Mouse (Mus musculus) E14TG2a.4 (cell line): ENCODE measurements around the gene Magi2.

Experiments
- H3K27me3 ChIP-seq: 2 replicates; pipeline ENCODE4 v1.6.1; 2014; ENCODE audit warnings: low read length, control low read depth; ENCODE audit not compliant: insufficient read depth
- H3K36me3 ChIP-seq: 2 replicates; pipeline ENCODE4 v1.6.1; 2014; ENCODE audit warnings: low read length, control low read depth; ENCODE audit not compliant: insufficient read depth
- H3K4me1 ChIP-seq: replicated peaks from 2 replicates; pipeline ENCODE4 v1.6.1; 2014; ENCODE audit warnings: low read depth, low read length, control low read depth
- H3K4me3 ChIP-seq: replicated peaks from 2 replicates; pipeline ENCODE4 v1.5.1; 2014; ENCODE audit warnings: mild to moderate bottlenecking, low read length
- H3K9me3 ChIP-seq: 2 replicates; pipeline ENCODE4 v1.6.1; 2014; ENCODE audit warnings: low read length, control low read depth
- CTCF ChIP-seq: conservative IDR thresholded peaks from 2 replicates; pipeline ENCODE4 v1.5.1; 2014; ENCODE audit warnings: low read length
- NANOG ChIP-seq: IDR thresholded peaks from 2 replicates; pipeline ENCODE4 v1.6.1; 2014; ENCODE audit warnings: borderline replicate concordance, low read length, mixed read lengths
- POU5F1 ChIP-seq: IDR thresholded peaks from 2 replicates; pipeline ENCODE4 v1.6.1; 2014; ENCODE audit warnings: low read length, borderline replicate concordance

Gene Magi2

GRCm38 (mm10) chr5:19246426-19246825 is 19.6 kb downstream of the Magi2 start:
- Histone ChIP-seq H3K4me1 (no peaks in the 10 kb centered on the region), H3K27me3 (no peaks in the 10 kb centered on the region), H3K9me3 (no peaks in the 10 kb centered on the region), H3K4me3 (no peak overlapping the region), H3K36me3 (no peaks in the 10 kb centered on the region)
- TF ChIP-seq NANOG (no peak), CTCF (no peak), POU5F1 (no peak)

- Histone ChIP-seq H3K4me1 (no peaks in the 10 kb centered on the region), H3K27me3 (no peaks in the 10 kb centered on the region), H3K9me3 (no peaks in the 10 kb centered on the region), H3K4me3 (no peak overlapping the region), H3K36me3 (no peaks in the 10 kb centered on the region)
- TF ChIP-seq NANOG (no peak), POU5F1 (no peak), CTCF (no peak)
These were observed 20.4 kb downstream of the Magi2 start for GRCm38 (mm10) chr5:19247266-19247665.

- no peak overlapping the region for H3K4me3 ChIP-seq
- H3K4me1 ChIP-seq: peaks cover 14% of the 10 kb centered on the region
- H3K9me3 ChIP-seq: no peaks in the 10 kb centered on the region
- TF ChIP-seq POU5F1 (no peak), NANOG (no peak), CTCF (no peak)
- H3K36me3 ChIP-seq: no peaks in the 10 kb centered on the region
- no peaks in the 10 kb centered on the region for H3K27me3 ChIP-seq
These were observed 36.0 kb downstream of the Magi2 start for GRCm38 (mm10) chr5:19262816-19263215.

- TF ChIP-seq NANOG: no peak
- TF ChIP-seq POU5F1: no peak
- peak; percentile 95 for TF ChIP-seq CTCF
These were observed 37.8 kb downstream of the Magi2 start for GRCm38 (mm10) chr5:19264627-19265026.

GRCm38 (mm10) chr5:19292581-19292980 is 65.7 kb downstream of the Magi2 start:
- no peak overlapping the region for H3K4me3 ChIP-seq
- no peaks in the 10 kb centered on the region for H3K27me3 ChIP-seq
- H3K9me3 ChIP-seq: no peaks in the 10 kb centered on the region
- H3K4me1 ChIP-seq: no peaks in the 10 kb centered on the region
- TF ChIP-seq POU5F1 (no peak), CTCF (no peak), NANOG (no peak)
- no peaks in the 10 kb centered on the region for H3K36me3 ChIP-seq

More at GRCm38 (mm10) chr5:19264627-19265026, 37.8 kb downstream of the Magi2 start:
- Histone ChIP-seq H3K27me3 (no peaks in the 10 kb centered on the region), H3K4me1 (peaks cover 11% of the 10 kb centered on the region), H3K4me3 (no peak overlapping the region), H3K36me3 (no peaks in the 10 kb centered on the region), H3K9me3 (no peaks in the 10 kb centered on the region)

- Histone ChIP-seq H3K9me3 (no peaks in the 10 kb centered on the region), H3K4me1 (no peaks in the 10 kb centered on the region), H3K4me3 (no peak overlapping the region), H3K27me3 (no peaks in the 10 kb centered on the region), H3K36me3 (no peaks in the 10 kb centered on the region)
- no peak for TF ChIP-seq NANOG
- TF ChIP-seq POU5F1: no peak
These were observed 79.8 kb downstream of the Magi2 start for GRCm38 (mm10) chr5:19306656-19307055.

GRCm38 (mm10) chr5:19309870-19310269 is 83.0 kb downstream of the Magi2 start:
- Histone ChIP-seq H3K36me3 (no peaks in the 10 kb centered on the region), H3K9me3 (no peaks in the 10 kb centered on the region), H3K4me3 (no peak overlapping the region), H3K27me3 (no peaks in the 10 kb centered on the region), H3K4me1 (no peaks in the 10 kb centered on the region)
- no peak for TF ChIP-seq CTCF
- TF ChIP-seq NANOG: no peak
- no peak for TF ChIP-seq POU5F1

GRCm38 (mm10) chr5:19322532-19322931 is 95.7 kb downstream of the Magi2 start:
- Histone ChIP-seq H3K9me3 (no peaks in the 10 kb centered on the region), H3K4me1 (no peaks in the 10 kb centered on the region), H3K36me3 (no peaks in the 10 kb centered on the region), H3K4me3 (no peak overlapping the region), H3K27me3 (no peaks in the 10 kb centered on the region)
- TF ChIP-seq NANOG: no peak
- no peak for TF ChIP-seq POU5F1
- TF ChIP-seq CTCF: no peak

GRCm38 (mm10) chr5:19337561-19337960 is 110.7 kb downstream of the Magi2 start:
- Histone ChIP-seq H3K4me3 (no peak overlapping the region), H3K9me3 (no peaks in the 10 kb centered on the region), H3K4me1 (no peaks in the 10 kb centered on the region), H3K36me3 (no peaks in the 10 kb centered on the region), H3K27me3 (no peaks in the 10 kb centered on the region)
- no peak for TF ChIP-seq CTCF

GRCm38 (mm10) chr5:19368175-19368574 is 141.3 kb downstream of the Magi2 start:
- Histone ChIP-seq H3K9me3 (no peaks in the 10 kb centered on the region), H3K4me3 (no peak overlapping the region), H3K36me3 (no peaks in the 10 kb centered on the region), H3K4me1 (no peaks in the 10 kb centered on the region), H3K27me3 (no peaks in the 10 kb centered on the region)
- TF ChIP-seq NANOG: no peak
- no peak for TF ChIP-seq POU5F1
- no peak for TF ChIP-seq CTCF
